Mouse (Mus musculus): ENCODE results near the gene Cfap300. TPM values are rescaled to one million over a fixed set of nuclear protein-coding genes. Genes with fewer than 3 reads are reported as not detected.

Cfap300 gene
- polyA plus RNA-seq (2017; shearing (Covaris generic)): 0.34 TPM

GRCm38 (mm10) chr9:8042338-8043043 lies at the start of gene Cfap300:
Gene Cfap300, minus strand, starts transcription at chr9:8042823.

GRCm38 (mm10) chr9:8004370-8004991 lies 38.1 kb downstream of the Cfap300 start, which contains the start of gene Yap1:
Gene Yap1, minus strand, starts transcription at chr9:8004596.

Other genes with a start within 250 kb of the Cfap300 start
- 139 TPM for gene Birc2, start 205.8 kb downstream of the Cfap300 start, polyA plus RNA-seq (2017; shearing (Covaris generic))
- gene Birc3, start 169.6 kb downstream of the Cfap300 start, polyA plus RNA-seq (2017; shearing (Covaris generic)): 133 TPM
- gene Yap1, start 38.2 kb downstream of the Cfap300 start, polyA plus RNA-seq (2017; shearing (Covaris generic)): not detected
- not detected for gene Cep126, start 91.5 kb upstream of the Cfap300 start, polyA plus RNA-seq (2017; shearing (Covaris generic))

All from activated CD4-positive, CD25-positive, alpha-beta regulatory T cell, adult 9 weeks (primary cell).